Mouse (Mus musculus): ENCODE data around the gene Adamtsl5.

Adamtsl5 gene

DNA sequence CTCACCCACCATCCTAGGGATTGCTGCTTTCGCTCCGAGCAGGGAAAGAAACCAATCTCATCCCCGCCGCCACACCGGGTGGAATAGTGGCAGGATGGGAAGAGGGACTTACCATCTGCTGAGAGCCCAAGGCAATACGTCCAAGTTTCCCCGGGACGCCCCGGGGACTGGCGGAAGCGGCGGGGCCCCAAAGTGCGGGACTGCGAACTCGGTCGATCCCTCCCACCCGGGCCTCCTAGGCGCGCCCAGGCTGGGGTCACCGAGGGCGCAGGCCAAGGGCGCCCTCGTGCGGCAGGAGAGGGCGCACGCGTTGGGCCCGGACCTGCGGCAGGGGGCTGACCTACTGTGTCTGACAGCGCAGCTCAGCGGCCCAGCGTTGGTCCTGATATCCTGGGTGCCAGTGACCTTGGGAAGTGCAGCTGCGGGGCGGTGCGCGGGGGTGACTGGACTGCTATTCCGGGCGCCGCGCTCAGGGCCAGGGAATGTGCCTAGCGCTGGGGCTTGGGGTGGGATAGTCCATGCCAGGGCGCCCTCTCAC lies at the start of gene Adamtsl5:
TSS of gene Adamtsl5 (minus strand) at position 169 of the 538 bp plus-strand sequence.
- in situ Hi-C loops (cut with MboI, MseI), result no loop called here

DNA sequence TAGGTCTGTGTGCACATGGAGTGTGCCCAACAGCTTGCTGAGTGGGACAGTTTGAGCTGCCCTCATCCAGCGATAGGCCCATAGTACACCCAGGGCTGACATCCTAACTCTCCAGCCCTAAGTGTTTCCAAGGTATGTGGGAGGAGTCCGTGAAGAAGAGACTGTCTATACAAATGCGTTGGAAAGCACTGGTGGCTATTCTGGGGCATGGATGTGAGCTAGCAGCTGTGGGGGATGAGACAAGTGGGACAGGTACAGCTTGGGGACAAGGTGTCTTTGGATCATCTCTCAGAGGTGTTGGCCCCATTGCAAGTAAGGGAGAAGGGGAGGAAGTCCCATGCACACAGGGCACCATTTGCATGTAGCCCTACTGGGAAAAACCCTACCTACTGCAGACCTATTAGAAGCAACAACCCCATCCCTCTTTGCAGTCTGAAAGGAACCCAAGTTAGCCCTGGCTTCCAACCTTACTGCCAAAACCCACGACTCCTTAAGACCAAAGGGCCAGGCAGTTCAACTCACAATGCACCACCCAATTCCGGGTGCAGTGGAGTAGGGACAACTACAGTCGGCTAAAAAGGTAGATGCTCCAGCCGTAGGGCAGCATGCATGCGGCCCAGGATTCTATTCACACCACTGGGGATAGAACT lies 49.4 kb upstream of the Adamtsl5 start:
- in situ Hi-C loops (cut with MboI, MseI), result no loop called here

DNA sequence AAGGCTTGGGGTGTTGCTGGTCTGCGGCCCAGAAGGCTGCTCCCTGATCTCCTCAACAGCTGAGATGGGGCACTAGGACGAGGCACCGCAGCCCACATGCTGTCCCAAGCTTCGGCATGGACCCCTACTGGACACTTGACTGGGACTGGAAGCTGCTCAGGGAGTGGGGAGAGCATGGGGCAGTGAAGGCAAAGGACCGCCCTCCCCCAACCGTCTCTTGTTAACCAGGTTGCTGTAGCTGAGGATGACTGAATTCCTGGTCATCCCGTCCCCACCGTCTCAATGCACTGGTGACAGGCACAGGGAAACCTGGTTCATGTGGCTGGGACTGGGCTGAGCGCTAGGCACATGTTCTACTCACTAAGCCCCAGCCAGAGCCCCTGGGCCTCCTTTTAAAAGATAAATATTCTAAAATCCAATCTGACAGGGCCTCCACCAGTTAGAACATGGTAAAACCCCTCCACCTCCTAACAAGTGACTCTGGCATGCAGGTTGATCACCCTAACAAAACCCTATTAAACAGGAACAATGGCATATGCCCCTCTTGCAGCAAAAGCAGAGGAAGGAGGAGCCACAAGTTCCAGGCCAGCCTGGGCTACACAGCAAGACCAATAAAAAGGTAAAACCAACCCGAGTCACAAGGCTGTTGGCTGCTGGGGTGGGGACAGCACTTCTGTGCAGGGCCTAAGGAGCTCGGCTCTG lies 48.8 kb upstream of the Adamtsl5 start:
- in situ Hi-C loops (cut with MboI, MseI), result no loop called here

DNA sequence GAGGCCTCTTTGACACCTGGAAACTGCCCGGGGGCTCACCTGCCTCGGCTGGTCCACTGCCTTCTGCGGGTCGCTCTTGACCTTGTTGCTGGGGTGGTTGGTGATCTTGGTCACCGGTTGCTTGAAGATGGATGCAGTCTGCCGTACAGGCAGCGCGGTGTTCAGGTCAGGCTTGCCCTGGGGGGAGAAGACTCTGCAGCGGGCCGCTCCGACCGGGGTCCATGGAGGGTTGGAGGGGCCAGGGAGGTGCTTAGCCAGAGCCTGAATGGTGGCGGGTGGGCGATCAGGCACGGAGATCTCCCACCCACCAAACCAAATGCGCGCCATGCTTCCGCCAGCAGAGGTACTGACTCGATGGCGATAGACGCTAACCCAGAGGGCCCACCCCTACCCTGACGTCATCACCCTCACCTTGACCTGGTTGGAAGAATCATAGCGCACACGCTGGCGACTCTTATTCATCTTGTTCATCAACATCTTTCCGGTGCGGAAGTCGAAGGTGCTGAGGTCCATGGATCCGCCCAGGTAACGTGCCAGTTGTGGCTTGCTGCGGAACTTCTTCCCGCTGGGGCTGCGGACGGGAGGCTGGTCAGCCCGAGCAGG lies 46.9 kb upstream of the Adamtsl5 start:
- in situ Hi-C loops (cut with MboI, MseI), result no loop called here

DNA sequence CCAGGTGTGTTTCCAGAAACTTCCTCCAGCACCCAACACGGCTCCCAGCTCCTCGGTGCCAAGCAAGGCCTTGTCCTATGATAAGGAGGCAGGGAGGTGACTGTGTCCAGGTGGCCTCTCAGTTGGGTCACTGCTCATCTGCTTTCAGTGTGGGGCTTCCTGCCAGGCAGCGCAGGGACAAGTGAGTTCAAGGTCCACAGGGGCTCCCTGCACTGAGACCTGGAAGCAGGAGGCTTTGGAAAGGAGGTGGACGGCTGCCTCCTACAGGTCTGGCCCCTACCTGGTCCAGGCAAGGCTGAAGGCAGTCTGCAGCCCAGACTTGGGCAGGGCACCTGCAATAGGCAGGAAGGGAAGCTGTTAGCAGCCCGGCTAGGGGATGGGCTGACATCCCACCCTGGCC lies 44.5 kb upstream of the Adamtsl5 start:
- in situ Hi-C loops (cut with MboI, MseI), result no loop called here

DNA sequence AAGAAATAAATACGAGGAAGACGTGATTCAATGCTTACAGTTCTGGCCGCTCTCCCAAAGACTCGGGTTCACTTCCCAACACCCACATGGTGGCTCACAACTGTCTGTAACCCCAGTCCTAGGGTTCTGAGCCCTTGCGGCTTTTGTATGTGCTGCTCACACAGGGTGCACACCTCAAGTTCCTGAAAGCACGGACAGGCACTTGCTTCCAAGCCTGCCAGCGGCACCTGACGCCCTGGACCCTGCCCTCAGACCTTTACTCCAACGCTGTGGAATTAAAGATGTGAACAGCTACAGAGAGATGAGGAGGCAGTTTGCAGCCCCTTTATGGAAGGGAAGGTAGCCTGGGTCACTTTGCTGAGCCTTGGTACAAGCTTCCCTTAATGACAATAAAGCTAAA lies 42.5 kb upstream of the Adamtsl5 start:
- in situ Hi-C loops (cut with MboI, MseI), result no loop called here

DNA sequence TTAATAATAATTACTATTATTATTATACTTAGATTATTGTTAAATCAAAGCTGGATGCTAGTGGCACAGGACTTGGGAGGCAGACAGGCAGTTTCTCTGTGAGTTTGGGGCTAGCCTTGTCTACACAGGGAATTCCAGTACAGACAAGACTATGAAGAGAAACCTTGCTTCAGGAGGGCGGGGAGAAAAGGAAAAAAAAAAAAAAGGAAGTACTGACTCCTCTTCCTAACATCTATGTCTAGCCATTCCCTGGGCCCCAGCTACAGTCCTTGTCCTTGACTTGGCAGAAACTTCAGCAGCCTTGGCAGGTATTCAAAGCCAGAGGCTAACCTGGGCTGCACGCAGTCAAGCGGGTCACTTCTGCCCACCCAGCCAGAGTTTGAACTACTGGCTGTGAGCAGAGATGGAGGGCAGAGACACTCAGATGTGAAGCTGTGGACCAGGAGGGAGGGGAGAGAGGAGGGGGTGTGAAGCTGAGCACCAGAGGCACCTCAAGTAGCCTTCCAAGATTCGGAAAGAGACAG lies 41.0 kb upstream of the Adamtsl5 start:
- in situ Hi-C loops (cut with MboI, MseI), result no loop called here

DNA sequence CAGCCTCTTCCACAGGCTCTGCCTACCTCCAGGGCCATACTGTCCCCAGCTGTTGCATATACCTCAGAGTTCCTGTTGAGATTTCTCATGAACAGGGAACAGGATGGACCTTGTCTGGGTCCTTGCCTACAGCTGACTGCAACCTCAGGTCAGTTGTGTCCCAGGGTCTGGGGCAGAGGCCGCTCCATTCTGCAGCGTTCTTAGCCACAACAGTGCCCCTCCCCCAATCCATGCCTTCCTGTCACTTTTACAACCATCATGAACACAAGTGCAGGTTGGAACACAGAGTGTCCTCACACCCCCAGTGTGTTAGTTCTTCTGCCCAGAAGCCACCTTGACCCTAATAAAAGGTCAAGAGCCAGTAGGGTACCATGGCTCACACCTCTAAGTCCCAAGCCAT lies 40.5 kb upstream of the Adamtsl5 start:
- in situ Hi-C loops (cut with MboI, MseI), result no loop called here

DNA sequence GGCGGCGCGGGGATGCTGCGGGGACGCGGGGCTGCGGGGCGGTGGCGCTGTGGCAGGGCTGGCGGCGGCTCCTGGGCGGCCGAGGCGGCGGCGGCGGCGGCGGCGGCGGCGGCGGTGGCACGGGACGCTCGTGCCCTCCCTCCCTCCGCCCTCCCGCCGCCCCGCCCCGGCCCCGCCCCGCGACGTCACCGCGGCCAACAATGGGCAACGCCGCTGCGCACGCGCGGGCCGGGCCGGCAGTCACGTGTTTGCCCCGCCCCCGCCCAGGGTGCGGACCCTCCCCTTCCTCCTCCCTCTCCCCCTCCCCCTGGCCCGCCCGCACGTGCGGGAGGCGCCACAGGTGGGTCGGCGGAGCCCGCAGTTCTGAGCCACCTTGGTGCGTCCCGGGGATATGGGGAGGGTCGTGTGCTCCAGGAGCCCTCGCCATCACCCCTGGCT lies 39.3 kb upstream of the Adamtsl5 start, which contains the start of gene Mex3d:
TSS of gene Mex3d (minus strand) at position 138 of the 438 bp plus-strand sequence.
- in situ Hi-C loops (cut with MboI, MseI), result no loop called here

DNA sequence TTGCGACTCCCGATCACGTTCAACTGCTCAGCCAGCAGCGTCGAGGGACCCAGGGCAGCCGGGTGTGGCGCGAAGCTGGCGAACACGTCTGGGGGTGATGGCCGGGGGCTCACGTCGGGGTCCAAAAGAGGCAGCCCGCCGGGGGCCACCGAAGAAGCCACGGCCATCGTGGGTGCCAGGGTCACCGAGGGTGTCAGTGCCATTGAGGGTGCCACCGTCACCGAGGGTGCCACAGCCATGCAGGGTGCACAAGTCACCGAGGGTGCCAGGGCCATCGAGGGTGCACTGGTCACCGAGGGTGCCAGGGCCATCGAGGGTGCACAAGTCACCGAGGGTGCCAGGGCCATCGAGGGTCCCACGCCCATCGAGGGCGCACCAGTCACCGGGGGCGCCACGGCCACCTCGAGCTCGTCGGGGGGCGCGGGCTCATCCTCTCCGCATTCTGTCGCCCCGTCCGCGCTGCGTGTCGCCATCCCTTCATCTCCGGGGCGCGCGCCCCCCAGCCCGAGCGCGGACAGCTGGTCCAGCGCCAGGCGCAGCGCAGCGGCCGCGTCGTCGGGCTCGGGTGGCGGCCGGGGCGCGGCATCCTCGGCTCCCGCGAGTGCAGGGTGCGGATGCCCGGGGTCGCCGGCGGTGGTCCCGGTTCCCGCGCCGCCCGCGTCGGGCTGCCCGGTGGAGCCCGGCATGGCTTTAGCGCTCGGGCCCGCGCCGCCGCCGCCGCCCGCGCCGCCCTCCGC lies 38.7 kb upstream of the Adamtsl5 start:
- in situ Hi-C loops (cut with MboI, MseI), result no loop called here

DNA sequence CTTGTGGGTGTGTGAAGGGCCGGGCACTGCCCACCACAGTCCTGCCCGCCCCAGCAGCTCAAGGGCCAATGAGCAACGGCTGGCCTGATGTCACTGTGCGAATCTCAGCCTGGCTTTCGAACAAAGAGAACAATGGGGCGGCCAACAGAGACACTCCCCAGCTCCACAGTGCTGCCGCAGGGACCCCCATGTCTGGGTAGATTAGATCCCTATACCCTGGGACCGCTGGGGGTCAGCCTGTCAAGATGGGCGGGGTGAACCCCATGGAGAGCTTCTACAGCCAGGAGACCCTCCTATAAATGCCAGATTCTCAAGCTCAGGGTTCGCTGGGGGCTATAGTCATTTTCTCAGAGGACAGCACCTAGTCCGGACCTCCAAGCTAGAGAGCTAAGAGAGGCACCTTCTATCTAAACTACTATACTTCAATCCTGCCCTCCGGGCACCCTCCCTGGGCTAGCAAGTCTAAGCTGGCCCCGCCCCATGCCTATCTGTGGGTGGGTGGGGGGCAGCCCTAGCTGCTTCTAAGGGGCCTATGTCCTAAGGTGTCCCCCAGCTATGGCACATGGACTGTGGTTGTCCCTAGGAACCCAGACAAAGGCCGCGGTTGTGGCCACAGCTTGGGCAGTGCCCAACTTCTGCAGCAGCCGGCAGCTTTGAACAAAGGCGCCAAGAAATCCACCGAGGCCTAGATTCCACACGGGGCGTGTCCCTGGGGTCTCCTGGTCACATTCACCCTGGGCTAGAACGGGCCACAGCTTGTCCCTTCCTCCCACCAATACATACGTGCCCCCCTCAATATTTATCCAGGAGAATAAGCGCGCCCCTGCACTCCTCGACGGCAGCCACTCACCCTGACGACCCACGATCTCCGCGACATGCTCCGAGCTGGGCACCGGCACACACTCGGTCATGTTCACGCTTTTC lies 37.9 kb upstream of the Adamtsl5 start:
- in situ Hi-C loops (cut with MboI, MseI), result no loop called here

DNA sequence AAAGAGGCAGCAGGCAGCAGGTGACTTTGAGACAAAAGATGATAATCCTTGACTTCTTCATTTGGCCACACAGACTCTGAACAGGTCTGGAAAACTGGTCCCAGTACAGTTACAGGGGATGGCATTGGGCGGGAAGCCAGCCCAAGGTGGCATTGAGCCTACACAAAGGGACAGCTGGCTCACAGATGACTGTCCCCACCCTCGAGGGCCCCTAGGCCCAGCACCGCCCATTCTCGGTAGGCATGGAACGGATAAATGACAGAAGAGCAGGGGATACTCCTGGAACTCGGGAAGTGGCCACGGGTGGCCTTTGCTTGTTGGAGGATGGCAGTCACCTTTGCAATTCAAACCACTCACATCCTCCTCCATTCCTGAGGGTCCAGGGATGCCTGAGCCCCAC lies 37.1 kb upstream of the Adamtsl5 start:
- in situ Hi-C loops (cut with MboI, MseI), result no loop called here

DNA sequence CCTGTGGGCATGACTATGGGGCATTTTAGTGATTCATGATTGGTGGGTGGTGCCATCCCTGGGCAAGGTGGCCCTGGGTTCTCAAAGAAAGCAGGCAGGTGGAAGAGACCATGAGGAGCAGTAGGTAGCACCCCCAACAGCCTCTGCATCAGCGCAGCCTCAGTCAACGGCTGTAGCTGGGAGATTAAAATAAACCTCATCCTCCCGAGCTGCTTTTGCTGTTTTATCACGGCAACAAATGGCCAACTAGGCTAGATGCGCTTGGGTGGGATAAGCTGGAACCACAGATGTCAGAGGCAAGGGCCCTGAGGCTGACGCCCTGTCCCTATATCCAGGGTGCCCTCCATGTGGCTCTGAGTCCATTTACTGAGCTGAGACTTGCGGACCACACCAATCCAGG lies 36.5 kb upstream of the Adamtsl5 start:
- in situ Hi-C loops (cut with MboI, MseI), result no loop called here

DNA sequence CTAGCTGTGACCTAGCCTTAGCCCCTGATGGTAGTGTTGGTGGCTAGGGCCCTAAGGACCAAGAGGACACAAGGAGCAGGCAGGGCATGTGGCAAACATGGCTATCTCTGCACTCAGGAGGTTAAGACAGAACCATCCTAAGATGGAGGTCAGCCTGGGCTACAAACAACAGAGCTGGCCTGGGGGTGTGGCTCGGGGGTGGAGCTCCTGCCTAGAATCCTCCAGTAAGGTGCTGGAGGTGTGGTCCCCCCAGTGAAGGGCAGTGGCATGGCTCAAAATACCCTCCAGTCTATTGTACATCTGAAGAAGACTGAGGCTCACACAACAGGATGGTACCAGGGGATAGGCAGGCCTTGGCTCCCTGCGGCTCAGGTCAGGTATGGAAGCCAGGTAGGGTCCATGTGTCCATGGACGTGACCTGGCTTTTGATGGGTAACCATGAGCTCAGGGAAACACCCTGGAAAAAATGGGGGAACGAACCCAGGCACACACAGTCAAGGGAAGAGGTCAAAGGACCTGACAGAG lies 36.0 kb upstream of the Adamtsl5 start:
- in situ Hi-C loops (cut with MboI, MseI), result no loop called here

DNA sequence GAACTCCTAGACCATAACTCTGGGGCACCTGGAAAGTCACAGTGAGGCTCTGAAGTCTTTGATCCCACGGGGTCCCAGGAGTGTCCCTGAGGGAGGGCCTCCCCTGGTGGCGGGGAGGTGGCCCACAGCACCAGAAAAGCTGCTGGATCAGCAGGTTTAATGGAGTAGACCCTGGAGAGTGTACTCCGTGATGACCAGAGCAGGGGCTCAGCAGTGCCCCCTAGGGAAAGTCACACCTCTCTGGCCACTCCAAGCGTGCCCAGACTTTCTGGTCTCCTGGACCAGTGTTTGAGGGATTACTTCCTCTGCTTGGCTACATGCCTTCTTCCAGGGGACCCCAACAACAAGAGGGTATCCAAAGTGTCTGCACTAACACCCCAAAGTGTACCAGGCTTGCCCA lies 35.2 kb upstream of the Adamtsl5 start:
- in situ Hi-C loops (cut with MboI, MseI), result no loop called here

DNA sequence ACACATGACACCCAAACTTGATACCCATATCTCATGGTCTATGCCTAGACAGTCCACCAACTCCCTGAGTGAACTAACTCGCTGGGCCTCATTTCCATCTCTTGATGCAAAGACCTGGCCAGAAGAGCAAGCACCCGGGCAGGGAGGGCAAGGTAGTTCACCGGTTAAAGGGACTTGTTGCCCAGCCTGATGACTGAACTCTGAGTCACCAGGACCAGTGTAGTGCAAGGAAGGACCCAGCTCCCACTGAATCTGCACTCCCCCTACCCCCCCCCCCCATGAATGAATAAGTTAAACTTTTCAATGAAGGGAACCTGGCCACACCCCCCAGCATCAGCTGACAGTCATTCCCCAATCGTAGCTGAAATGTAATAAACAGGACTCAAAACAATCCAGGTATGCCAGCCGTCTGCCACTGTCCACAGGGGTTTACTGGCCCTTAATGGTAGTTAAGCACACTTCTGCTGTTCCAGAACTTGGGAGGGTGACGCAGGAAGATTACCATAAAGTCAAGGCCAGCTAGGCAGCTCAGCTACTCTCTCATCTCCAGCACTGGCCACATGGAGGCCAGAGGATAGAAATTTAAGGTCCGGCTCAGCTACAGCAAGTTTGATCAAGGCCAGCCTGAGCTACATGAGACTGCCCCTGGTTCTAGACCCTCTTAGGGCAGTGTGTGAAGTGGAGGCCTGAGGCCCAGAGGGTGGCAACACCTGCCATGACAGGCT lies 34.6 kb upstream of the Adamtsl5 start:
- in situ Hi-C loops (cut with MboI, MseI), result no loop called here

DNA sequence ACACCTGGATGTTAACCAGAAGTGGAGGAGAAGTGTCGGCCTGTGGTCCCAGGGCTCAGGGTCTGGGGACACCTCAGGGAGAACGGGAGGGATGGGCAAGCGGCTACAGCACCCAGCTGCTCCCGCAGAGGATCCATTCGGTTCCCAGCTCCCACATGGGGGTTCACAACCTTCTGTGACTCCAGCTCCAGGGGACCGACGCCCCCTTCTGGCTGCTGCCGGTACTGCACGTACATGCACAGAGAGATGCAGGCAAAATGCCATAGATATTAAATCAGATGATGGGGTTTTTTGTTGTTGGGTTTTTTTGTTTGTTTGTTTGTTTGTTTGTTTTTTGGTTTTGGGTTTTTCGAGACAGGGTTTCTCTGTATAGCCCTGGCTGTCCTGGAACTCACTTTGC lies 29.5 kb upstream of the Adamtsl5 start:
- in situ Hi-C loops (cut with MboI, MseI), result no loop called here

DNA sequence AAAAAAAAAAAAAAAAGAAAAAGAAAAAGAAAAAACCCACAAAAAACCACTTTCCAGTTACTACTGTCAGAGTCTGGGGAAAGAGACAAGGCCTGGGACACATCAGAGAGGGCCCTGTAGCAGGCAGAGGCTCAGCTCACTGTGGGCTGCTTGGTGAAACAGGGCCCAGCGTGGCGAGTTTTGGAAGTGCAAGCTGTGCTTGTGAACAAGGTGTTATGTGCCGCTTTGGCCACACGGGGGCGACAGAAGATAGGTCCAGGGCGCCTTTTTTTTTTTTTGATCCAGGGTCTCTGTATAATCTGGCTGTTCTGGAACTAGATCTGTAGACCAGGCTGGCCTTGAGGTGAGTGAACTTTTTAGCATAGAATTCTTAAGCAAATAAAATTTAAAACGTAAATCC lies 27.9 kb upstream of the Adamtsl5 start:
- in situ Hi-C loops (cut with MboI, MseI), result no loop called here

DNA sequence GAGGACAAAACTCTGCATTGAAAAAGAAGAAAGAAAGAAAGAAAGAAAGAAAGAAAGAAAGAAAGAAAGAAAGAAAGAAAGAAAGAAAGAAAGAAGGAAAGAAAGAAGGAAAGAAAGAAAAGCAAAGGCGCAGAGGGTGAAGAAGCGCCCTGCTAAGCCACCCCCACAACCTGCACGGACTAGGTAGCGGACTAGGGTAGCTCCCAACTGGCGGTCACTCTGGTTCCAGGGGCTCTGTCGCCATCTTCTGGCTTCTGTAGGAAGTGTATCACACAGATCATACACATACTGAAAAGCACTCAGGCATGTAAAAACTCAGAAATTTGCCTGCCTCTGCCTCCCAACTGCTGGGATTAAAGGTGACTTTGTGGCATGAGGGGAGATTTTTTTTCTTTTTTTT lies 25.9 kb upstream of the Adamtsl5 start:
- in situ Hi-C loops (cut with MboI, MseI), result no loop called here

DNA sequence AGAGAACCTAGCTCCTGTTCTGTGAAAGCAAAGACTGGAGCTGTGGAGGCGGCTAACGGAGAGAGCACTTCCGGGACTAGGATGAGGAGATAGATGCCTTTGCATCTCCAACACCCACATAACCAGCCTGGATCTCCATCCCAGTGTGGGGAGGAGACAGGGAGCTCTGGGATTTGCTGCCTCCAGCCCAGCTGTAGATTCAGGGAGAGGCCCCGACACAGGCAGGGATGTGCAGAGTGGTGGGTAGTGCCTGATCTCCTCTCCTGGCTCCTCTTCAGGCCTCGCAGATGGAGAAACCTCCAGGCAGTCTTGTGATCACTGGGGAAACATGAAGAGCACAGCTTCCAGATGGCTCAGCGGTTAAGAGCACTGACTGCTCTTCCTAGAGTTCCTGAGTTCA lies 24.5 kb upstream of the Adamtsl5 start:
- in situ Hi-C loops (cut with MboI, MseI), result no loop called here
